Mouse (Mus musculus) limb, embryonic 15.5 days (tissue): ENCODE data around the gene Nup88. TPM values are rescaled to one million over a fixed set of nuclear protein-coding genes. Genes with fewer than 3 reads are reported as not detected.
A peak's percentile ranks its signal among the peaks of the same experiment; 100 is the strongest.

Experiments used
- ATAC-seq: fragments of 200-750 bp; cut with Nextera tagmentation; 2 replicates; pipeline ENCODE4 v1.8.0; 2017; ENCODE audit warnings: low read depth, moderate TSS enrichment; ENCODE audit not compliant: insufficient number of reproducible peaks, low FRiP score, low TSS enrichment
- H3K27ac ChIP-seq: fragments of 300-500 bp; sonication (generic); 2 replicates; pipeline ENCODE4 v1.5.1; 2015; ENCODE audit warnings: moderate library complexity, mild to moderate bottlenecking, inconsistent platforms
- H3K27me3 ChIP-seq: fragments of 300-500 bp; sonication (generic); 2 replicates; pipeline ENCODE4 v1.6.1; 2015; ENCODE audit warnings: inconsistent platforms
- H3K36me3 ChIP-seq: fragments of 300-500 bp; sonication (generic); 2 replicates; pipeline ENCODE4 v1.6.1; 2015; ENCODE audit warnings: inconsistent platforms
- H3K4me1 ChIP-seq: fragments of 300-500 bp; sonication (generic); 2 replicates; pipeline ENCODE4 v1.6.1; 2015; ENCODE audit warnings: inconsistent platforms
- H3K4me2 ChIP-seq: fragments of 300-500 bp; sonication (generic); 2 replicates; pipeline ENCODE4 v1.6.1; 2015; ENCODE audit warnings: mild to moderate bottlenecking, inconsistent platforms
- H3K4me3 ChIP-seq: fragments of 300-500 bp; sonication (generic); 2 replicates; pipeline ENCODE4 v1.5.1; 2015; ENCODE audit warnings: mild to moderate bottlenecking, inconsistent platforms
- H3K9ac ChIP-seq: fragments of 300-500 bp; sonication (generic); 2 replicates; pipeline ENCODE4 v1.6.1; 2015; ENCODE audit warnings: inconsistent platforms
- H3K9me3 ChIP-seq: fragments of 300-500 bp; sonication (generic); 2 replicates; pipeline ENCODE4 v1.6.1; 2016; ENCODE audit warnings: inconsistent platforms
- WGBS: fragments of 180-500 bp; shearing (Covaris S2); methylation state at CpG from one replicate; pipeline ENCODE4 v1.1.7; 2015; 5-methylcytosine and 5-hydroxymethylcytosine counted together
- polyA plus RNA-seq: library from polyadenylated mRNA; unstranded; fragments of >200 nt; fragmentation: Nextera tagmentation; extraction: Ambion mirVana; gene quantifications from 2 replicates; pipeline ENCODE4 v1.2.1, GENCODE M21; 2015

Nup88 gene
- polyA plus RNA-seq, 1 experiment from 2014 or later = 103 TPM

GRCm38 (mm10) chr11:70982557-70983228 lies 12.9 kb upstream of the Nup88 start, which contains the start of gene C1qbp:
TSS of gene C1qbp (minus strand) at chr11:70983026.
- WGBS = under 1% methylated on average over 45 of the region's 64 CpGs
- peak; percentile 88 for ATAC-seq
- H3K4me2 ChIP-seq = peak within 1 kb of the TSS; percentile 52
- H3K9me3 ChIP-seq = no peaks in the 10 kb centered on the region
- peak within 1 kb of the TSS; percentile 92 for H3K9ac ChIP-seq
- H3K27ac ChIP-seq = peak within 1 kb of the TSS; percentile 29; the same call in 1 of the 2 replicates
- no peaks in the 10 kb centered on the region for H3K27me3 ChIP-seq
- H3K36me3 ChIP-seq = peaks cover 69% of the 10 kb centered on the region
- H3K4me3 ChIP-seq = peak within 1 kb of the TSS; percentile 100
- peaks cover 14% of the 10 kb centered on the region for H3K4me1 ChIP-seq

- Histone ChIP-seq H3K4me3 (peak overlapping the region; percentile 100), H3K4me2 (peak overlapping the region; percentile 52), H3K36me3 (peaks cover 69% of the 10 kb centered on the region), H3K27ac (no peak overlapping the region), H3K27me3 (no peaks in the 10 kb centered on the region), H3K4me1 (peaks cover 14% of the 10 kb centered on the region), H3K9ac (peak overlapping the region; percentile 92), H3K9me3 (no peaks in the 10 kb centered on the region)
- ATAC-seq = no peak
- WGBS = 5% methylated on average over 12 of the region's 12 CpGs
These were observed 12.3 kb upstream of the Nup88 start for GRCm38 (mm10) chr11:70982030-70982429.

GRCm38 (mm10) chr11:70980751-70981510 lies 11.2 kb upstream of the Nup88 start:
- no peak overlapping the region for H3K27ac ChIP-seq
- ATAC-seq = no peak
- H3K4me1 ChIP-seq = peaks cover 14% of the 10 kb centered on the region
- no peak overlapping the region for H3K4me3 ChIP-seq
- H3K27me3 ChIP-seq = no peaks in the 10 kb centered on the region
- H3K4me2 ChIP-seq = no peak overlapping the region
- 92% methylated on average over 14 of the region's 14 CpGs for WGBS
- no peaks in the 10 kb centered on the region for H3K9me3 ChIP-seq
- H3K36me3 ChIP-seq = peaks cover 69% of the 10 kb centered on the region
- H3K9ac ChIP-seq = no peak overlapping the region

DNA sequence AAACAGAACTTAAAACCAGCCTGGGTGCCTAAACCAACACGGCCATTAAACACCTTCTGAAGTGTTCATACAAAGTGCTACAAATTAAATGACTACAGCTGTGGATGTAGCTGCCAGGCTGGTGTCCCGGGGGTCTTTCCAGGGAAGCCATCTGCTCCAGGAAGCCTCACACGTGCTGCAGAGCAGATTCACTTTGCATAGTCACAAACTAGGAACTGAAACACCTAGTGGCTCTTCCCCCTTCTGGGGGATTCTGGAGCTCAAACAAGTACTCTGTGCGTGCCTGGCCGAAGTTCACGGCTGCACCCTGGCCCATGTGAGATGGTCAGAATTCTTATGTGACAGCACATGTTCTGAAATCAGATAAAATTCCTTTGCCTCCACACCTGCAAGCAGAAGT lies 10.5 kb upstream of the Nup88 start:
- no peaks in the 10 kb centered on the region for H3K9me3 ChIP-seq
- no peak overlapping the region for H3K27ac ChIP-seq
- no peaks in the 10 kb centered on the region for H3K27me3 ChIP-seq
- no peak overlapping the region for H3K4me3 ChIP-seq
- 83% methylated on average over 6 of the region's 6 CpGs for WGBS
- H3K4me1 ChIP-seq = peaks cover 14% of the 10 kb centered on the region
- no peak overlapping the region for H3K4me2 ChIP-seq
- H3K36me3 ChIP-seq = peaks cover 69% of the 10 kb centered on the region
- H3K9ac ChIP-seq = no peak overlapping the region
- ATAC-seq = no peak

GRCm38 (mm10) chr11:70977293-70977692 lies 7.5 kb upstream of the Nup88 start:
- Histone ChIP-seq H3K4me3 (no peak overlapping the region), H3K4me2 (no peak overlapping the region), H3K4me1 (peaks cover 11% of the 10 kb centered on the region), H3K9ac (no peak overlapping the region), H3K27me3 (no peaks in the 10 kb centered on the region), H3K36me3 (peaks cover 83% of the 10 kb centered on the region), H3K9me3 (no peaks in the 10 kb centered on the region), H3K27ac (no peak overlapping the region)
- WGBS = 87% methylated on average over 6 of the region's 6 CpGs
- ATAC-seq = no peak

GRCm38 (mm10) chr11:70975193-70975592 lies 5.4 kb upstream of the Nup88 start:
- H3K4me2 ChIP-seq = no peak overlapping the region
- H3K36me3 ChIP-seq = peaks cover 72% of the 10 kb centered on the region
- H3K4me1 ChIP-seq = peaks cover 6% of the 10 kb centered on the region
- H3K9ac ChIP-seq = no peak overlapping the region
- ATAC-seq = no peak
- 70% methylated on average over 2 of the region's 2 CpGs for WGBS
- no peak overlapping the region for H3K4me3 ChIP-seq
- H3K27me3 ChIP-seq = no peaks in the 10 kb centered on the region
- no peaks in the 10 kb centered on the region for H3K9me3 ChIP-seq
- H3K27ac ChIP-seq = no peak overlapping the region

DNA sequence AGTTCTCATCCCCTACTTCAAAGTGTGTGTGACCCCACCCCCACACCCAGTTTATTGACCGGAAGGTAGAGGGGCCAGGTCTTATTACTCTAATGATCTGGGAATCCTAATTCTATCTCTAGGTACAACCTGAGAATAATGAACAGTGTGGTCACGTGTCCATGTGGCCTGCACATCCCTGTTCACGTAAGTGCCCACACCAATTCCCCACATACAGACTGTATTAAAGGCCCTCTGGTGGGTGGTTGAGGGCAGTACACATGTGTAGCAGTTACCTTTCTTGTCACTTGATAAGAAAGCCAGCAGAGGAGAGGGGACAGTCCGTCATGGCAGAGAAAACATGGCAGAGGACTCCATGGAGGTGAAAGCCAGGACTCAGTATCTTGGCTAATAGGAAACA lies 4.2 kb upstream of the Nup88 start:
- H3K27me3 ChIP-seq = no peaks in the 10 kb centered on the region
- peaks cover 6% of the 10 kb centered on the region for H3K4me1 ChIP-seq
- H3K4me2 ChIP-seq = no peak overlapping the region
- H3K27ac ChIP-seq = no peak overlapping the region
- no peak overlapping the region for H3K9ac ChIP-seq
- no peak overlapping the region for H3K4me3 ChIP-seq
- ATAC-seq = no peak
- H3K36me3 ChIP-seq = peaks cover 60% of the 10 kb centered on the region
- no peaks in the 10 kb centered on the region for H3K9me3 ChIP-seq
- 68% methylated on average over 4 of the region's 4 CpGs for WGBS

- Histone ChIP-seq H3K27ac (no peak overlapping the region), H3K4me3 (no peak overlapping the region), H3K4me2 (no peak overlapping the region), H3K27me3 (no peaks in the 10 kb centered on the region), H3K4me1 (peaks cover 16% of the 10 kb centered on the region), H3K36me3 (peaks cover 48% of the 10 kb centered on the region), H3K9ac (no peak overlapping the region), H3K9me3 (no peaks in the 10 kb centered on the region)
- 61% methylated on average over 1 of the region's 1 CpGs for WGBS
- no peak for ATAC-seq
These were observed 2.8 kb upstream of the Nup88 start for GRCm38 (mm10) chr11:70972586-70972985.

DNA sequence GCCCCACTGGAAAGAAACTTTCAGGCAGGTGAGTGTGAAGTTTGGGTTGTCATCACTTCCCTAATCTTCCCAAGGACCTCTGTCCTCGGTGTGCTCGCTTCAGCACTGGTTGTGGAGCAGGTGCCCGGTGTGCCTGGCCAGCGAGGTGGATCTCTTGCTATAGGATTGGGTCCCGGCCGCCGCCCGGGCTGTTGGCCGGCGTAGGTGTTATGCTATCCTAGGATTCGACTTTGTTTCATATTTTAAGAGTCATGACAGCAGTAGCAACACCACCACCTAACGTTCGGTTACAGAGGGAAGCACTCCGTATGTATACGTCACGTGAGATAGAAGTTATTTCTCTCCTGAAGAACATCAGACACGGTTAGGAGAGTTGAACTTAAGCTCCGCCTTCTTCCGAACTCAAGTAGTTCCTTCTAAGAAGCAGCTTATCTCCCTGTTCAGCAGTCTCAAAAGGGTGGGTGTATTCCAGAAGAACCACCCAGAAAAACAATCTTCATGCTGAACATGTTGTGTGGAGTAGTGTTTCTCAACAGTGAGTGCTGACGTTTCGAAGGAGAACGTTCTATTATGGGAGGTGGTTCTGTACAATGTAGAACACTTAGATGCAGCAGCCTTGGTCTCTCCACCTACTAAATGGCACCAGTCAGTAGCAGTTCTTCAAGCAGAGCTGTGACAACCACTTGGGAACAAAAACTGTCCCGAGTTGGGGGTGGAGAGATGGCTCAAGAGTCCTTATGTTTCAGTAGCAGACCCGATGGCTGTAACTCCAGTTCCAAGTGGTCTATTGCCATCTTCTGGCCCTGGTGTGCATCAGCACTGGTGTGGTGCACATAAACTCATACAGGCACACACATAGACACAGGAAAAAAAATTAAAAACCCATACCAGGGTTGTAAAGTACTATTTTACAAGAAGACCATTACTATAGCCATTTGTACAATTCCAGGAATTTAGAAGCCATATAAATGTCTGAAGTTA lies 1.1 kb upstream of the Nup88 start:
- Histone ChIP-seq H3K36me3 (peaks cover 39% of the 10 kb centered on the region), H3K27me3 (no peaks in the 10 kb centered on the region), H3K9me3 (no peaks in the 10 kb centered on the region), H3K27ac (peak overlapping the region; percentile 88), H3K4me2 (peak overlapping the region; percentile 91), H3K4me1 (peaks cover 16% of the 10 kb centered on the region), H3K4me3 (peak overlapping the region; percentile 82), H3K9ac (peak overlapping the region; percentile 55)
- no peak for ATAC-seq
- WGBS = 17% methylated on average over 24 of the region's 24 CpGs

DNA sequence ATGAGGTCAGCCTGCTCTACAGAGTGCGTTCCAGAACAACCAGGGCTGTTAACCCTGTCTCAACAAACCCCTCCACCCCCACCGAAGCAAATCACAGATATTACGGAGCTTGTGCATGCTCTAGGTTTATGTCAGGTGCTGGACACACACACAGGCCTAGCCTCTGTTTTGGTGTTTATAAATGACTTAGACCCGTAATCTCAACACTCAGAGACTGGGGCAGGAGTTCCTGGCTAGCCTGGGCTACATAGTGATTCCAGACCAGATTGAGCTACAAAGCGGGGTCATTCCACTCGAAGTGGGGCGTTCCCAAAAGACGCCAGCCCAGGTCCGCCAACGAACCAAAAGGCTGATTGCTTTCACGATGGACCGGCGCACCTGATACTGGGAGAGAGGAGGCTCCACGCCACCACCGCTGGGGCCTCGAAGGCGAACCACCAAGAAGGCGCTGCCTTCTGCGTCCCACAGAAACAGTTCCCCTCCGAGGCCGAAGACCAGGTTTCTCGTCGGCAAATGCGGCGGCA lies 440 bp downstream of the Nup88 start:
- ATAC-seq = no peak

GRCm38 (mm10) chr11:70964222-70964907 lies 5.4 kb downstream of the Nup88 start:
- Histone ChIP-seq H3K9ac (no peak overlapping the region), H3K36me3 (peaks cover 67% of the 10 kb centered on the region), H3K4me1 (peaks cover 10% of the 10 kb centered on the region), H3K4me3 (no peak overlapping the region), H3K4me2 (no peak overlapping the region), H3K9me3 (no peaks in the 10 kb centered on the region), H3K27me3 (no peaks in the 10 kb centered on the region), H3K27ac (no peak overlapping the region)
- WGBS = 85% methylated on average over 4 of the region's 4 CpGs
- no peak for ATAC-seq

More for the DNA sequence above, 440 bp downstream of the Nup88 start:
- H3K27me3 ChIP-seq = no peaks in the 10 kb centered on the region
- peaks cover 16% of the 10 kb centered on the region for H3K4me1 ChIP-seq
- peaks cover 41% of the 10 kb centered on the region for H3K36me3 ChIP-seq
- H3K4me3 ChIP-seq = peak overlapping the region; percentile 82
- peak overlapping the region; percentile 71 for H3K4me2 ChIP-seq
- H3K9ac ChIP-seq = peak overlapping the region; percentile 85
- under 1% methylated on average over 25 of the region's 25 CpGs for WGBS
- no peaks in the 10 kb centered on the region for H3K9me3 ChIP-seq
- peak overlapping the region; percentile 92 for H3K27ac ChIP-seq
